Mouse (Mus musculus) kidney, adult 18-20 months (tissue): ENCODE measurements at regions not wholly inside any gene's neighbourhood (a gene's known extent, or its start where the extent isn't known, plus 50 kb on each side); places are given as distances from the start of the nearest gene placed in this dataset.

Source experiments
- DNase-seq: peaks from one replicate; pipeline ENCODE4 v3.0.0; 2021

- DNase-seq = no peak
These were observed 106.8 kb upstream of the Lpar1 start for GRCm38 (mm10) chr4:58660511-58660910.

DNA sequence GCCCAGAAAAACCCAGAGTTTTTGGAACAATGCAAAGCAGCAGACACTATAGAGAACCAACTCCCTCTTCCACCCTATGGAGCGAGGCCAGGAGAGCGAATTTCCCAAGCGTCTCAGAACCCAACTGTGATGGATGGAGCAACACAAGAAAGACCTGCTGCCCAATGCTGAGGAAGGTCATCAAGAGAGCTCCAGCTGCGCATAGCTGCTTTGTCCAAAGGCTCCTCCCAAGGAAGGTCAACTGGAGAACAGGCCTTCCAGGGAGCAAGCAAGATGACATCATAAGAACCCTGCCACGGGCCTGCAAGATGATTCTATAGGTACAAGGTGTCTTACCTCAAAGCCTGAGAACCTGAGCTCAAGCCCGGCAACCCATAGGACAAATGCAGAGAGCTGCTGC lies 104.5 kb upstream of the Lpar1 start:
- no peak for DNase-seq

- no peak for DNase-seq
These were observed 94.1 kb upstream of the Lpar1 start for GRCm38 (mm10) chr4:58647761-58648295.

GRCm38 (mm10) chr4:58646821-58647220 lies 93.1 kb upstream of the Lpar1 start:
- DNase-seq = no peak

DNA sequence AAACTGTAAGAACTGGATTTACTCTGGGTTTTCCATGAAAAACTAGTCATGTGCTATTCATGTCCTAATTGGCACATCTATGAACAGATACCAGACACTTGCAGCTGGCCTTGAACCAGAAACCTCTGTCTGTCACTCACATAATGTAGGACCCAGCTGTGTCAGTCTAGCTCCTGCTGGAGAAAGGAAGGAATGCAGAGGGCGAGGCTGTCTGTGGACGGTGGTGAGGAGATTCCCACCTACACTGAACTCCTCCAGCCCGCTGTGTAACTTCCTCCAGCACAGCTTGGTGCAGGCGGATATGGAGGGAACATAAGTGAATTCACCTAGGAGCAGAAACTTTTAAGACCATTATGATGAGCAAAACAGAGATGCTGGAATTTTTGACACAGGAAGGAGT lies 89.7 kb upstream of the Lpar1 start:
- DNase-seq = no peak

DNA sequence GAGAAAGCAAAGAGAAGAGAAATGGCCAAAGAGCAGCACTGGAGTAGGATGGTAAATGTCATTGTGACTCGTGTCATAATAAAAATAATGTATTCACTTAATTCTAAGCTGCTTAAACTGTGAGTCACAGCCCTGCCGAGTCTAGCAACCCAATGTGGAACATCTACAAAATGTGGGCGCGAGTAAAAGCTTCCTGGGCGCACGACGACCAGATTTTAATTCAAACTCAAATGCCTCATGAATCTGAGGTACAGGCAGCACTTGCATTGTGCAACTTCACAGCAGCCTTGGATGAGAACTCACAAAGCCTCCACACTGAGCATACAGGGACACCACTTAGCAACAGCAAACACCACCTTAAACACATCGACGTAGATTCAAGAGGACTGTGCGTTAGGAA lies 88.5 kb upstream of the Lpar1 start:
- no peak for DNase-seq

- DNase-seq = no peak
These were observed 79.0 kb upstream of the Lpar1 start for GRCm38 (mm10) chr4:58632696-58633095.

GRCm38 (mm10) chr4:58631415-58631814 lies 77.7 kb upstream of the Lpar1 start:
- DNase-seq = no peak

DNA sequence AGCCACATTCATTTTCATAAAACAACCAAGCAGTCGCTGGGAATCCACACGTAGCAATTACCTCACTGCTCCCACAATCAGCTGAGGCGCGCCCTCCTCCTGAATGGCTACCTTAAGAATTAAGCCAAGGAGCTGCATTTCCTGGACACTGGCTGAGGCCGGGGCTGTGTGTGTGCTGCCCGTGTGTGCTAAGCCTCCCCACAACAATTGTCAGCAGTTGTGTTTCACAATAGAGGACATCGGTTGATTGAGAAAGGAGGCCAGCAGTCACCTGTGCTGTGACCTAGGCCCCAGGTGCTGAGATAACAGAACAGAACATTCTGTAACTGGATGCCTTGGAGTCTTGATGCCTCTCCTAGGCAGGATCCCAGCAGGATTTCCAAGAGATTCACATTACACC lies 73.3 kb upstream of the Lpar1 start:
- DNase-seq = no peak

- no peak for DNase-seq
These were observed 70.4 kb upstream of the Lpar1 start for GRCm38 (mm10) chr4:58624059-58624458.

DNA sequence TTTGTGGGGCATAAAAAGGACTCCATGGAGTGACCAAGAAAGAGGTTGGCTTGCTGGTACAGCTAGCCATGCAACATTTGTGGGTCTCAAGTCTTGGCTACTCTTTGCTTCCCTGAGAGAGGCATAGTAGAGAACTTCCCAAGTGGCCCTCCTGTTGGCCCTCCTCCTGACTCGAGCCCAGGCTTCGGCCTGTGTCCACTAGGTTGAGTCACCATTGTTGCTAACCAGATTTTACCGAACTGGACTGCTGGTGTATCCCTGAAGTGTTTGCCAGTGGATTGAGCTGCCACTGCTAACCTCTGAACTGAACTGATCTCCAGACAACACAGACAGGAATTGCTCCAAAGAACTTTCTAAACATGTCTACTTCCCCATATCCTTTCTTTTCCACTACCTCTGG lies 66.9 kb upstream of the Lpar1 start:
- no peak for DNase-seq

- DNase-seq = no peak
These were observed 63.6 kb upstream of the Lpar1 start for GRCm38 (mm10) chr4:58617261-58617660.

- no peak for DNase-seq
These were observed 59.8 kb upstream of the Lpar1 start for GRCm38 (mm10) chr4:58613536-58613935.

DNA sequence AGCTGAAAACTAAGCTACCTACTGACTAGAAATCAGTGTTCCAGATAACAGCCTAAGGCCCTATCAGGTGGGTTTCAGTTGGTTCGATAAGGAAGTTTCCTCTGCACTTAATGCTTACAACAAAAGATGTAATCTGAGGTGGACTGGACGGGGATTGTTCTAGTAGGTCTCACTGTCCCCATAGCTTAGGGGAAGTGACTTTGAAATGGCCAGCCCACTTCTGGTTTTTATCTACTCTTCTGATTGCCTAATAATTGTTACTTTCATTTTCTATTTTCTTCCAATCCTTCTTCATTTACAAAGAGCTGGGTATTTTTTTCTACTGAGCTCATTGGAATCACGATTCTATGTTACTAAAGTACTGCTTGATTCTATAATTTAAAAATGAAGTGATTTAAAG lies 59.3 kb upstream of the Lpar1 start:
- no peak for DNase-seq

- DNase-seq = no peak
These were observed 53.8 kb upstream of the Lpar1 start for GRCm38 (mm10) chr4:58607491-58607890.

GRCm38 (mm10) chr4:58605941-58606340 lies 52.2 kb upstream of the Lpar1 start:
- no peak for DNase-seq
